Mouse (Mus musculus) c-Kit-positive CD71-positive TER-119-positive erythroid progenitor cells, embryonic 14.5 days (primary cell): ENCODE results near the gene Ctps.

Experiments
- DNase-seq: peaks from one replicate; pipeline ENCODE4 v3.0.0-alpha.2; 2013; ENCODE audit warnings: low spot score

Gene Ctps

DNA sequence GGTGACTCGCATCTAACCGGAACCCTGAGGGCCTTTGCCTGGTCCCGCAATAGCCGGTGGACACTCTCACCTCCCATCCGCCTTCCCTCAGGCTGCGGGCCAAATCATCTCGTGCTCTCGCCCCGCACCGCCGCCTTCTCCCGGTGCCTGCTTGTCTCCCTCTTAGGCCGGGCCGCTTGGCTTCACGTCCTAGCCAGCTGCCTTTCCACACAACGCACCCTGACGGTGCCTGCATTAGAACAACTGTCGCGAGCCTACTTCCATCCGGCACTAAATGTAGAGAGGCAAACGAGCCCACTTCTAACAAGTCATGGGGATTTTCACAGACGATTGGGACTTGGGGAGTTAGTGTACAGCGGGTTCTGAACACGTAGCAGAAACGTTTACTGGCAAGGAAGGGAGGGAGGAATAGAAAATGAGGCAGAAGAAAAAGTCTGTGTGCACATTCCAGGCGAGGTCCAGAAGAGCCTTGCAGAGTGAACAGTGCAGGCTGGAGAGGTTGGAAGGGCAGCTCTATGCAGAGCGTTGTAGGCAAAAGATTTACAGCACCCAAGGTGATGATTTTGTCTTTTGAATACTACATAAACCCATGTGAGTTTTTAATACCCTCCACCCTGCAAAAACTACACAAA is 478 bp upstream of the Ctps start:
- DNase-seq, result no peak

DNA sequence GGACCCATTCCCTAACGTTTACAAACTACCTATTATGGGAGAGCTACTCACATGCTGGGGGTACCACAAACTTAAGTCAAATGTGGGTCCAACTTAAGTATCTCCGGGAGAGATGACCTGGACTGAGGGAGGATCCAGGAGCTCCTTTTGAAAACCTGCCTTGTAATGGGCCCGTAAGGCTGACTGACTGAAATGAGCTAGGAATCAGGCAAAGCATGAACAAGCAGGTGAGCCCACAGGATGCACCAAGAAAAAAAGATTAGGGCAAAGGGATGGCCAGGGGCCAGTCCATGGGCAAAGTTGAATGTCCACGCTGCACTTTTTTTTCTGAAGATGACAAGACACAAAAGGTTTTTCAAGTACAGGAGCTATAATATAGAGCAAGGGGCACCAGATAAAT is 1.1 kb downstream of the Ctps start:
- DNase-seq, result peak; percentile 38

DNA sequence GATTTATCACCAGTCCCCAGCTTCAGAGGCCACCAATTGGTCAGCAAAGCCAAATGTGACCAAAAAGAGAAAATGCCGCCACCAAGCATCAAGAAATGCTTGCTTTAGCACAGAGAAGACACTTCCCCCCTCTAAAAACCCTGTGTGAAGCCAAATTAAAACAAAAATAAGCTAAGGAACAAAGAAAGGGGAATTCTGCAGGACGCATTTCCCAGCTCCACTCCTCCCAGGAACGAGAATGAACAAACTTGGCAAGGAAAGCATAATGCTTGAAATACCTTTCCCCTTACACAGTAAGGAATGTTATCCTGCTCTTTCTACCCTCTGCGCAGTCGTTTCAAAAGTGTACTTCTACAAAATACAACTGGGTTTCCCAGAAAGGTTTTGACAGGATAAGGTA is 2.1 kb downstream of the Ctps start:
- DNase-seq, result no peak

DNA sequence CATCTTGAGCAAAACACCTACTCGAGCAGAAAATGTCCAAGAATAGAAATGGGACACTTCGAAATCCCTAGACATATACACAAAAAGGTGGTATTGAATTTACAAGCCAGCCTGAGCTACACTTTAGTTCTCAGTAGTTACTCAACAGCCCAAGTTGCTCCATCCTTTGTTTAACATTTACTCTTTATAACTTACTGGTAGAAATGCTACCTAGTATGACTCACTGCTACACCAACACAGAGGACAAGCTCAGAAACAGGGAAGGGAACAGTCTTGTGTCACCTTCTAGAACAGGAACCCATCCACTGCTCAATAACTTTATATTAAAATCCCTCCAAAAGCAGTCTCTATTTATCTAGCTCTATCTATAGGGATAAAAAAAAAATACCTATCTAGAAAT is 4.3 kb downstream of the Ctps start:
- no peak for DNase-seq

DNA sequence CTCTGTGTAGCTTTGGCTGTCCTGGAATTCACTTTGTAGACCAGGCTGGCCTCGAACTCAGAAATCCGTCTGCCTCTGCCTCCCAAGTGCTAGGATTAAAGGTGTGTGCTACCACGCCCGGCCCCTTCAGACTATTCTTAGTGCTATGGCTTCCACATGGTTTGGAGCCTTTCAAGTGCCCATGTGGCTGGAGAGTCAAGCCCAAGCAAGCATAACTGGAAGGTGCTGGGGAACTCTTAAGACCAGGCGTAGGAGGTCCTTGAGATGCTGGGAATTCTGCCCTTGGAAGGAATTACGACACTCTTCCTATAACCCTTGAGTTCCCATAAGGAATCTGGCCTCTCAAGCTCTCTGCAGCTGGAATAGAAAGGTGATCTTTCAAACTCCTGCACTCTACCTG is 13.5 kb downstream of the Ctps start:
- no peak for DNase-seq

DNA sequence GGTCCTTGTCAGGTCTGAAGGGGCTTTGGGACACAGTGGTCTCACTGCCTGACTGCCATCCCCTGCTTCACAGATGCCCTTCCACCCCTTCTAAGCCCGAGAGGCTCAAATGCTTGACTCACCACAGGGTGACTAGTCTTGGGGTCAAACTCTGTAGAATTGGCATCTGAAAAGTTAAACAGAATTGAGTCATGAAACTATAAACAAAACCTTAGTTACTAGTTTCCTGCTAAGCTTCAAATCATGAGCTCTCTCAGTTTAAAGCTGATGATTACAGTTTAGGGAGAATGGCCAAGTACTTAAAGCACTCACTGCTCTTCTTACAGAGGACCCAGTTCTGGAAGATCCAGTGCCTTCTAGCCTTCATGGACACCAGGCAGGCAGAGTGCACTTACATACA is 25.2 kb downstream of the Ctps start:
- DNase-seq, result no peak

DNA sequence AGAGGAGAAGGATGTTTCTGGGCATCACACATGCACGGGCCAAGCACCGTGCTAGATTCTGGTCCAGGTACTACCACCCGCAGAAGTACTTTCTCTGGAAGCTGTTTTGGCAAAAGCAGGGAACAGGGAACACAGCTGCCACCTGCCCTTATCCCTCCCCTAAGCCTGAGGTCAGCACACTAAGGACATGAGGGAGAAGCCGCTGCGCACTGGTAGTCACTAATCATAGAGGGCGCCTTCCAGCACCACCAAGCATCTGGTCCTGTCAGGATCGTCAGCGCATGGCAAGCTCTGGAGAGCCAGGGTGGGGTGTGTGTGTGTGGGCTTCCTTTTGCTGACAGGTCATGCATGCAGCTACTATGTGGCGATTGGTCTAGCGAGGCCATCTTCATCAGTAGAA is 31.4 kb downstream of the Ctps start:
- no peak for DNase-seq

DNA sequence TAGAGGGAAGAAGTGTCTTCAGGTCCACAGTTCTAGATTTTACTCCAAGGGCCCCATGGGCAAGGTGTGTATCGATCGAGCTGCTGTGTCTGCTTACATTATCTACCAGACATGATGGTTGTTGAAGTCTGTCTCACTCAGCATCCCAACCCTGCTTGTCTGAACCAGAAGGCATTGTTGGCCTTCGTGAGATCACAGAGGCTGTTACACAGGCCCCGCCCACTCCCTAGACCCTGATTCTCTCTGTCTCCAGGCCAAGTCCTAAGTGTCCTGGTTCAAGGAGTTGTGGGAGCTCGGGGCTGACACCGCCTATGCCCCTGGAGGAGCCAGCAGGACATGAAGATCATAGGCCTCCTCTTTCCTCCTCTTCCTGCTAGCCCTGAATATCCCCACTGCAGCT is 38.1 kb downstream of the Ctps start, which contains the start of gene Slfnl1:
Gene Slfnl1 (plus strand): TSS at position 246 of the 400 bp plus-strand sequence.
- no peak for DNase-seq

DNA sequence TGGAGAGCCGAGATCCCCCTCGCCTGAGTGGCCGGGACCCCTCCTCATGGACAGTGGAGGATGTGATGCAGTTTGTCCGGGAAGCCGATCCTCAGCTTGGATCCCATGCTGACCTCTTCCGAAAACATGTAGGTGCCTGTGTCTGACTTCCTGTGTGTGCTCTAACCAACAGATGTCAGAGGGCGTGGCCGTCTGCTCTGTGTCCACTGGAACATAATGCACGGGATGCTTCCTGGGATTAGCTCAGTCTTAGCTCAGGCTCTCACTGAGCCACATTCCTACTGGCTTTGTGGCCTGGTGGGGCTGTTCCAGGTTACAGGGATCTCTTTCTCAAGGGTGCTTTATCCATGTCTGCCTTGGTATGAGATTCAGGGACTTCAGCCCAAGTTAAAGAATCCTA is 41.9 kb downstream of the Ctps start:
- no peak for DNase-seq

DNA sequence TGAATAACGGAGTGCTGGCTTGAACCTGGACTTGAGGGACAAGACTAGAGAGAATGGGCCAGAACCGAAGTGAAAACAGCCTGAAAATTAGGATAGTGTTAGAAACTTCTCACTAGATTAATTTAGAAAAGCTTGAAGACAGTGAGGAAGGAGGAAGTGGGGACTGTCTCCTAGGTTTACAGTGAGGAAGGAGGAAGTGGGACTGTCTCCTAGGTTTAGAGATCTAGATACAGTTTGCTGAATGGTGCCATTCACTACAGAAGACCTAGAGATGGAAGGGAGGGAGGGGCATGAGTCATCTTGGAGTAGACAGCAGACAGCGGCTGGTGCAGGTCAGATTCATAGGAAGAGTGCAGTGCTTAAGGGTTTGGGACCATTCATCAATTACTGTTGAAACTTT is 47.0 kb downstream of the Ctps start:
- DNase-seq, result no peak

DNA sequence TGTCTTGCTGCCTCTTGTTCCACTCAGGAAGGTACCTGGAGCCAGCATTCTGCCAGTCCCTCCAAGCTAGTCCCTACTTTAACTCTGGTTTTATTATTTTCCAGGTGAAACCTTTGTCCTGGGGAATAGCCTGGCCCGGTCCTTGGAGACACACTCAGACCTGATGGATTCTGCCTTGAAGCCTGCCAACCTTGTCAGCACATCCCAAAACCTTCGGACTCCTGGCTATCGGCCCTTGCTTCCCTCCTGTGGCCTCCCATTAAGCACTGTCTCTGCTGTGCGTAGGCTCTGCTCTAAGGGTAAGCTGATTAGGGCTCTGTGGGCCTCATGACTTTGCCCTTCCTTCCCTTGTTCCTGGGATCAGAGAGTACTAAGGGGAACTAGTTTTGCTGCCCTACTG is 47.7 kb downstream of the Ctps start:
- DNase-seq, result no peak

DNA sequence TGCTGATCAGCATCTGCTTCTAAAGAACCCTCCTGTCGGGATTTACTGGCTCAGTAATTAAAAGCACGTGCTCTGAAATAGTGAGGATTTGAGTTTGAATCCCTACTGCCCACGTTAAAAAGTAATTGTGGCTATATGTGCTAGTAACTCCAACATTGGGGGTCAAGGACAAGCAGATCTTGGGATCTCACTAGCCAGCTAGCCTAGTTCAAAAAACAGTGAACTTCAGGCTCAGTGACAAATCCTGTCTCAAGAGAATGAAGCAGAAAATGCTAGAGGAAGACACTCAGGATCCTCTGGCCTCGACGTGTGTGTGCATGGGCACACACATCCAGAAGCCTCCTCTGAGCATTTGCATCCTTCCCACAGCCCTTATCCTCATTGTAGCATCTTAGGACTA is 48.3 kb downstream of the Ctps start:
- no peak for DNase-seq

DNA sequence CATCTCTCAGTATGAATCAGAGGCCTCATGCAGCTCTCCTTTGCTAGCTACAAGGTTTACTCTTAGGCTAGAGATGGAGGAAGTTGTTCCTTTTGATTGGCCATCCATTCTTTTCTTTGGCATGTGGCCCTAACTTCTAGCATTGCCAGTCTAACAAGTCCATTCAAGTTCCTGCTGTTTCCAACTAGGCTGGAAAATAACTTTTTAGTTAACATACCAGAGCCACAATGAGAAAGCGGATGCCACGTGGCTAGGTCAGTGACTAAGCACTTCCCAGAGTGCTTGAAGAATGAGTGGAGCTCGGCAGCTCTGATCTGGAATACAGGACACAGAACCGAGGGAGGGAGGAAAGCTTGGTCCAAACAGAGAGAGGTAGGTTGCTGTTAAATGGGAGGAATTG is 52.7 kb downstream of the Ctps start:
- no peak for DNase-seq

DNA sequence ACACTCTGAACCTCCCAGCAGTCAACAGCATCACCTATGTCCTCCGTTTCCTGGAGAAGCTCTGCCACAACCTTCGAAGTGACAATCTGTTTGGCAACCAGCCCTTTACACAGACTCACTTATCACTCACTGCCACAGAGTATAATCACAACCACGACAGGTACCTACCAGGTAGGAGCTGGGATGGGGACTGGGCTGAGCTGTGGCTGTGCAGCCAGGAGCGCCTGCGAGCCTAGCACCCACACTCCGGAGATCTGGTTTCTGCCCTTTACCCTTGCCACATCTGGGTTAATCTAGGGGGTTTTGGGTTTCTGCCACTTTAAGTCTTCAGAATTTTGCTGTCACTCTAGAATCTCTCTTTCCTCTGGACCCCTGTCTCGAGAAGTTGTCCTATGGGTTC is 53.2 kb downstream of the Ctps start:
- no peak for DNase-seq

DNA sequence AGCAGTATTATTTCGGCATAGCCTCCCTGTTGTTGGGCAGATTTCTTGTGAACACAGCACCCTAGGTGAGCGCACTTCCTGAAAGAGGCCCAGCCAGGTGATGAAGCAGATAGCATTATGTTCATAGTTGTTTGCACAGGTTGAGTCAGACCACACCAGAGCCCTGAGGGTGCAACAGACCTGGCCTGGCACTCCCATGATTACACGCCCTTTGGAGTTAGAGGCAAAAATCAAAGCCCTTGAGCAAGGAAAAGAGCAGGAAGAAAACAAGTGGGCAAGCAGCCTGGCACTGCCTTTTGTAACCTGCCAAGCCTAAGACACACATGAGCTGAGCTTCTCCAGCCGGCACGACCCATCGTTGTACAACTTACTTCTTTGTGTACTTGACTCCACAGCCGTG is 53.6 kb downstream of the Ctps start:
- no peak for DNase-seq

DNA sequence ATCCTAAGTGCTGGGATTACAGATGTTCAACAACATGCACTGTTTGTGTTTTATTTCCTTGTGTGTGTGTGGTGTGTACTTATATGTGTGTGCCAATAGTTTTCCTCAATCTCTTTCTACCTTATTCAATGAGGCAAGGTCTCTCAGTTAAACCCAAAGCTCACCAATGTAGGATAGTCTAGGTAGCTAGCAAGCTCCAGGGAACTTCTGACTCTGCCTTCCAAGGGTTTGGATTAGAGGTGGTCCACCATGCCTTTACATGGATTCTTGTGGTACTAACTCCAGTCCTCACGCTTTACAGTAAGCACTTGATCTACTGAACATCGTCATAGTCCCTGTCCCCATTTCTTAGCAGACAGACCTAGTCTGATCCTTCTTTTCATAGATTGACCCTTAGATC is 55.7 kb downstream of the Ctps start:
- no peak for DNase-seq

DNA sequence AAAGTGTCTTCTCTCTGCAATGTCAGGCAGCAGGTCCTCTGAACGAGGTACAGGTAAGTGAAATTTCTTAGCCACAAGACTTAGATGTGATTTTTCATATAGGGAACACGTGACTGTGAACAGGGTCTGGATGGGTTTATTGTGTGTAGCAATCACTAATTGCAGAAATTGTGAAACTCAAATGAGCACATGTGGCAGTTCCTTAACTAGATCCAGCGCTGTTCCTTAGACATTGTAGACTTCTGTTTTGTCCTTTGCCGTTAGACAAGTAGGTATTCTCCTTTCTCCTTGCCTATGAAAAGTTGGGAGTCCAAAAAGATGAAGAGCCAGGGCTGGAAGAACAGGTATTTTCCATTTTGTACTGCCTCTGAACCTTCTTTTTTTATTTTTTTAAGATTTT is 58.9 kb downstream of the Ctps start:
- no peak for DNase-seq

DNA sequence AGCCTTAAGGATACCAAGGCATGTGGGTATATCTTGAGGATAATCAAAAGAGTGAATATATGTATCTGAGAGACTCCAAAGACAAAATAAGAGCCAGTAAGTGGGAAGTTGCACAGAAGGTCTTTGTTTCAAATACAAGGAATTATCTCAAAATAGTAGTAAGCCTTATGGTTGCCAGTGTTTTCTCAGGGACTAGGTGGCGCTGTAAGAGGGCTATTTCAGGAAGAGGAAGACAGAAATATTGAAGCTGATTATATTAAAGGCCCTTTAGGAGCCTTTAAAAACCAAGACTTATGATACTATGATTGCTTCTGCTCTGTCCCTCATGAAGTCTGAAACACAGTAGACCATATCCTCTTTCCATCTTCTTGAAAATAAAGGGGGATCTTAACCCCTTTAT is 63.1 kb downstream of the Ctps start:
- DNase-seq, result no peak
